Mouse (Mus musculus) embryonic facial prominence, embryonic 12.5 days (tissue): ENCODE data around the gene Wdr89. TPM values are rescaled to one million over a fixed set of nuclear protein-coding genes. Genes with fewer than 3 reads are reported as not detected.
A peak's percentile ranks its signal among the peaks of the same experiment; 100 is the strongest.
"Not testable (repeated sequence)": the region's sequence is repeated elsewhere in the genome, so short reads cannot be mapped to it uniquely, and the experiment has no call there.

Experiments used
- ATAC-seq: fragments of 200-750 bp; cut with Nextera tagmentation; 2 replicates; pipeline ENCODE4 v1.8.0; 2017; ENCODE audit not compliant: insufficient number of reproducible peaks, insufficient read depth, low FRiP score, low TSS enrichment
- H3K27ac ChIP-seq: fragments of 300-500 bp; sonication (generic); 2 replicates; pipeline ENCODE4 v1.5.1; 2016; ENCODE audit warnings: mild to moderate bottlenecking
- H3K27me3 ChIP-seq: fragments of 300-500 bp; sonication (generic); 2 replicates; pipeline ENCODE4 v1.6.1; 2016; ENCODE audit warnings: mild to moderate bottlenecking, moderate library complexity
- H3K36me3 ChIP-seq: fragments of 300-500 bp; sonication (generic); 2 replicates; pipeline ENCODE4 v1.6.1; 2016; ENCODE audit warnings: mild to moderate bottlenecking
- H3K4me1 ChIP-seq: fragments of 300-500 bp; sonication (generic); 2 replicates; pipeline ENCODE4 v1.6.1; 2016
- H3K4me2 ChIP-seq: fragments of 300-500 bp; sonication (generic); replicated peaks from 2 replicates; pipeline ENCODE4 v1.6.1; 2016; ENCODE audit warnings: mild to moderate bottlenecking, moderate library complexity
- H3K4me3 ChIP-seq: fragments of 300-500 bp; sonication (generic); 2 replicates; pipeline ENCODE4 v1.5.1; 2016; ENCODE audit warnings: mild to moderate bottlenecking
- H3K9ac ChIP-seq: fragments of 300-500 bp; sonication (generic); 2 replicates; pipeline ENCODE4 v1.6.1; 2016; ENCODE audit warnings: mild to moderate bottlenecking, moderate library complexity
- H3K9me3 ChIP-seq: fragments of 300-500 bp; sonication (generic); 2 replicates; pipeline ENCODE4 v1.6.1; 2016; ENCODE audit warnings: mild to moderate bottlenecking, moderate library complexity
- WGBS: fragments of 180-500 bp; shearing (Covaris S2); methylation state at CpG from one replicate; pipeline ENCODE4 v1.1.7; 2016; 5-methylcytosine and 5-hydroxymethylcytosine counted together
- polyA plus RNA-seq: library from polyadenylated mRNA; unstranded; fragments of >200 nt; fragmentation: Nextera tagmentation; extraction: Ambion mirVana; gene quantifications from 2 replicates; pipeline ENCODE4 v1.2.1, GENCODE M21; 2016

Wdr89 gene
- polyA plus RNA-seq, 1 experiment from 2014 or later, result 14.6 TPM

GRCm38 (mm10) chr12:75695845-75696244 lies 26.5 kb upstream of the Wdr89 start:
- not testable (repeated sequence) for H3K4me1 ChIP-seq, ATAC-seq, H3K4me3 ChIP-seq, H3K4me2 ChIP-seq, H3K36me3 ChIP-seq, H3K9me3 ChIP-seq, H3K27ac ChIP-seq, H3K9ac ChIP-seq, H3K27me3 ChIP-seq
- WGBS, result 83% methylated on average over 1 of the region's 1 CpGs

DNA sequence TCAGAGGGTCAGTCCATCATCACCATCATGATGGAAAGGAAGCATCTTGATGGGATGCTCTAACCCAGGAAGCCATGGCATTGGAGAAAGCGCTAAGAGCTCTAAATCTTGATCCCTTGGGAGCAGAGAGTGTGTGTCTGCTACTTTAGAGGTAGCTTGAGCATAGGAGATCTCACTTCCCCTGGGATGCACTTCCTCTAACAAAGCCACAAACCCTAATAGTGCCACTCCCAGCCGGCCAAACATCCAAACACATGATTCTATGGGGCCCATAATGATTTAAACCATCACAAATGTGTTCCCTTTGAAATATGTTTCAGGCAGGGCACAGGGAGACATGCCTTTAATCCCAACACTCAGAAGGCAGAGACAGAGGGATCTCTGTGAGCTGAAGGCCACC lies 19.7 kb upstream of the Wdr89 start:
- no peak for ATAC-seq
- H3K4me2 ChIP-seq, result no peak overlapping the region
- no peak overlapping the region for H3K4me3 ChIP-seq
- no peaks in the 10 kb centered on the region for H3K4me1 ChIP-seq
- no peaks in the 10 kb centered on the region for H3K36me3 ChIP-seq
- WGBS, result 81% methylated on average over 2 of the region's 2 CpGs
- no peak overlapping the region for H3K9ac ChIP-seq
- H3K27ac ChIP-seq, result no peak overlapping the region
- H3K9me3 ChIP-seq, result no peaks in the 10 kb centered on the region
- H3K27me3 ChIP-seq, result no peaks in the 10 kb centered on the region

DNA sequence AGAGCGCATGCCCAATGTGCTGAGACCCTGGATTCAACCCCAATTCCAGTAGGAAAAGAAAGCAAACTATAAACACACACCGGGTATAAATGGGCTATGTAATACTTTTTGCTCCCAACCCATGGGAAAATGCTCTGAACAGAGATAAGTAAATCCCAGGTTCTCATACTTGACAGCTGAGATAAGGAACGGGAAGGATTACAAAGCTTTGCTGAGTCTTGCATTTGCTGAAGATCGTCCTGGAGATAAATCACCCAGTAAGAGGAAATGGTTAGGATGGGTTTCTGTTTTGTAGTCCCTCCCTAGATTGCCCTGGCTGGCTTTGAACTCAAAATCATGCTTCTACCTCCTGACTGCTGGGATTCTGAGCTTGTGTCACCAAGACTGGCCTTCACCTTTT lies 18.0 kb upstream of the Wdr89 start:
- Histone ChIP-seq H3K4me1 (no peaks in the 10 kb centered on the region), H3K27ac (no peak overlapping the region), H3K9me3 (no peaks in the 10 kb centered on the region), H3K4me2 (no peak overlapping the region), H3K36me3 (no peaks in the 10 kb centered on the region), H3K27me3 (no peaks in the 10 kb centered on the region), H3K9ac (no peak overlapping the region), H3K4me3 (no peak overlapping the region)
- no peak for ATAC-seq
- 70% methylated on average over 4 of the region's 4 CpGs for WGBS

DNA sequence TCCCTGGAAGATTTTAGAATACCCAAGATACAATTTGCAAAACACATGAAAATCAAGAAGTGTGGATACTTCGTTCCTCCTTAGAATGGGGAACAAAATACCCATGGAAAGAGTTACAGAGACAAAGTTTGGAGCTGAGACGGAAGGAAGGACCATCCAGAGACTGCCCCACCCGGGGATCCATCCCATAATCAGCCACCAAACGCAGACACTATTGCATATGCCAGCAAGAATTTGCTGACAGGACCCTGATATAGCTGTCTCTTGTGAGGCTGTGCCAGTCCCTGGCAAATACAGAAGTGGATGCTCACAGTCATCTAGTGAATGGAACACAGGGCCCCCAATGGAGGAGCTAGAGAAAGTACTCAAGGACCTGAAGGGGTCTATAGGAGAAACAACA lies 14.7 kb upstream of the Wdr89 start:
- not testable (repeated sequence) for H3K27ac ChIP-seq, ATAC-seq, H3K27me3 ChIP-seq, H3K4me3 ChIP-seq, H3K9me3 ChIP-seq, H3K9ac ChIP-seq, H3K36me3 ChIP-seq, H3K4me1 ChIP-seq, H3K4me2 ChIP-seq
- 85% methylated on average over 4 of the region's 4 CpGs for WGBS

DNA sequence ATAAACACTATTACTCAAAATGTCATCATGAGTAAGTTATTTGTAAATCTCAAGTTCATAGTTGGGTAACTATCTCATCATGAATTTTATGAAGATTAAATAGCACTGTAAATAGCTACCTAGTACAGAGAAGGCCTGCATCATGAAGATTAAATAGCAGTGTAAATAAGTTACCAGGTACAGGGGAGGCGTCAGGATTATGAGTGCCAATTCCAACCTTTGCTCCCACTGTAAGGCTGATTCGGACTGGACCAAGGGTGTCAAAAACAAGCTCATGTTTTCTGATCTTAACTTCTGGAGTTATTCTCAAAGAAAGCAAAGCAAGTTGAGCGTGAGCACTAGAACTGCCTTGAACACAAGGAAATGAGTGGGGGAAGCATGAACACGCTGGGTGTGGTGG lies 14.3 kb upstream of the Wdr89 start:
- Histone ChIP-seq H3K27me3 (no peaks in the 10 kb centered on the region), H3K27ac (no peak overlapping the region), H3K4me1 (no peaks in the 10 kb centered on the region), H3K4me3 (no peak overlapping the region), H3K4me2 (no peak overlapping the region), H3K9ac (no peak overlapping the region), H3K9me3 (no peaks in the 10 kb centered on the region), H3K36me3 (no peaks in the 10 kb centered on the region)
- WGBS, result 90% methylated on average over 4 of the region's 4 CpGs
- no peak for ATAC-seq

- ATAC-seq, result no peak
- no peaks in the 10 kb centered on the region for H3K9me3 ChIP-seq
- WGBS, result 49% methylated on average over 2 of the region's 2 CpGs
Measured at GRCm38 (mm10) chr12:75682842-75683241, 13.5 kb upstream of the Wdr89 start.

GRCm38 (mm10) chr12:75681101-75681500 lies 11.8 kb upstream of the Wdr89 start:
- no peaks in the 10 kb centered on the region for H3K36me3 ChIP-seq
- H3K4me2 ChIP-seq, result no peak overlapping the region
- no peaks in the 10 kb centered on the region for H3K4me1 ChIP-seq
- no peak overlapping the region for H3K9ac ChIP-seq
- H3K9me3 ChIP-seq, result no peaks in the 10 kb centered on the region
- WGBS, result 77% methylated on average over 4 of the region's 4 CpGs
- no peaks in the 10 kb centered on the region for H3K27me3 ChIP-seq
- no peak overlapping the region for H3K27ac ChIP-seq
- no peak for ATAC-seq
- no peak overlapping the region for H3K4me3 ChIP-seq

More at GRCm38 (mm10) chr12:75682842-75683241, 13.5 kb upstream of the Wdr89 start:
- Histone ChIP-seq H3K27ac (no peak overlapping the region), H3K4me3 (no peak overlapping the region), H3K27me3 (no peaks in the 10 kb centered on the region), H3K4me2 (no peak overlapping the region), H3K4me1 (no peaks in the 10 kb centered on the region), H3K9ac (no peak overlapping the region), H3K36me3 (no peaks in the 10 kb centered on the region)

DNA sequence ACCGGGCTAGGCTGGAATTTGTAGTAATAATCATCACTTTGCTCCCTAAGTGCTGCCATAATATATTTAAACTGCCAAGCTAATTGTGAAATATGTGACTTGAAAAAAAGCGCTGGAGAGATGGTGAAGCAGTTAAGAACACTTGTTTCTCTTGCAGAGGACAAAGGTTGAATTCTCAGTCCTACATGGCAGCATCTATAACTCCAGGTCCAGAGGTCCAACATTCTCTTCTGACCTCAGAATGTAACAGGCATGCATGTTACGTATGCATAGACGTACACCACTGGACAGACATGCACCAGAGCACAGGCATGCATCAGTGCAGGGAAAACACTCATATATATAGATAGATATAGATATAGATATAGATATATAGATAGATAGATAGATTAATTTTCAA lies 9.1 kb upstream of the Wdr89 start:
- no peaks in the 10 kb centered on the region for H3K9me3 ChIP-seq
- no peak overlapping the region for H3K27ac ChIP-seq
- H3K4me3 ChIP-seq, result no peak overlapping the region
- WGBS, result 92% methylated on average over 4 of the region's 4 CpGs
- H3K27me3 ChIP-seq, result no peaks in the 10 kb centered on the region
- H3K4me2 ChIP-seq, result no peak overlapping the region
- no peak for ATAC-seq
- H3K9ac ChIP-seq, result no peak overlapping the region
- no peaks in the 10 kb centered on the region for H3K4me1 ChIP-seq
- no peaks in the 10 kb centered on the region for H3K36me3 ChIP-seq

DNA sequence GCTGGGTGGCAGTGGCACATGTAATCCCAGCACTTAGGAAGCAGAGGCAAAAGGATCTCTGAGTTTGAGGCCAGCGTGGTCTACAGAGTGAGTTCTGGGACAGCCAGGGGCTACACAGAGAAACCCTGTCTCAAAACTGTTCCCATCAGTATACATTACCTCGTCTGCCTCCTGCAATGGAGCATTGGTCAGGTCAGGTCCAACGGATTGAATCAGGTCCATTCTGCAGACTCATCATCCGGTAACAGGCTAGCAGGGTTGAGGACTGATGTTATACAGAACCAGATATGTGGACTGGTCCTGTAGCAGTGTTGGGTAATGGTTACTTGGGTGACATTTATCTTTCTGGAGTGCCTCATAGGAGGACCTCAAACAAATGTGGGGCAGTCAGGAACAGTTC lies 3.3 kb upstream of the Wdr89 start:
- Histone ChIP-seq H3K27me3 (no peaks in the 10 kb centered on the region), H3K4me1 (peaks cover 10% of the 10 kb centered on the region; the same call in 1 of the 2 replicates), H3K4me2 (no peak overlapping the region), H3K9me3 (no peaks in the 10 kb centered on the region), H3K4me3 (no peak overlapping the region), H3K27ac (no peak overlapping the region), H3K9ac (no peak overlapping the region), H3K36me3 (no peaks in the 10 kb centered on the region)
- 93% methylated on average over 4 of the region's 4 CpGs for WGBS
- ATAC-seq, result no peak

DNA sequence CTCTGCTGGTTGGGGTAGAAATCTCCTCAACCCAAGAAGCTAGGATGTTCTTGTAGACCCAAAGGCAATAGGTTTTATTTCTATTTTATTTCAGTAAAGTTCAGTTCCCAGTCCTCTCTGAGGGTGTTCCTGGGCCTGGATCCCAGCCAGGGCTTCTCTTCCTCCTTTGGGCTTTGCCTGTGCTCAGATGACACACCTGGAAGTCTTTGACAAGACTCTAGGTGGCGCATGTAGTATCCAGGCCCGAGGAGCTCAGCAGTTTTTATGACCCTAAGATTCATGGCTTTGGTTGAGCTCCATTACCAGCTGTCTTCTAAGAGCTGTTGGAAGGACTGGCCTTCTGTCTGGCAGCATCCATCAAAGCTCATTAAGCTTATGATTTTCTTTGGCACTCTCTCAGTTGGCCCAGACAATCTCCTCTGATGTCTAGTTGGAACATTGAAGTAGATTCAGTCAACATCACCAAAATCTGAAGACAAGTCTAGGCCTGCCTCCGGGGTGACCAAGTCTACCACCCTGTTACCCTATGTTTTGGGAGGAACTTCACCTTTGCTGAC lies 2.5 kb upstream of the Wdr89 start:
- H3K27me3 ChIP-seq, result no peaks in the 10 kb centered on the region
- peaks cover 10% of the 10 kb centered on the region; the same call in 1 of the 2 replicates for H3K4me1 ChIP-seq
- no peak overlapping the region for H3K4me3 ChIP-seq
- no peak overlapping the region for H3K9ac ChIP-seq
- H3K4me2 ChIP-seq, result no peak overlapping the region
- H3K27ac ChIP-seq, result no peak overlapping the region
- 86% methylated on average over 3 of the region's 3 CpGs for WGBS
- ATAC-seq, result no peak
- no peaks in the 10 kb centered on the region for H3K36me3 ChIP-seq
- H3K9me3 ChIP-seq, result no peaks in the 10 kb centered on the region

DNA sequence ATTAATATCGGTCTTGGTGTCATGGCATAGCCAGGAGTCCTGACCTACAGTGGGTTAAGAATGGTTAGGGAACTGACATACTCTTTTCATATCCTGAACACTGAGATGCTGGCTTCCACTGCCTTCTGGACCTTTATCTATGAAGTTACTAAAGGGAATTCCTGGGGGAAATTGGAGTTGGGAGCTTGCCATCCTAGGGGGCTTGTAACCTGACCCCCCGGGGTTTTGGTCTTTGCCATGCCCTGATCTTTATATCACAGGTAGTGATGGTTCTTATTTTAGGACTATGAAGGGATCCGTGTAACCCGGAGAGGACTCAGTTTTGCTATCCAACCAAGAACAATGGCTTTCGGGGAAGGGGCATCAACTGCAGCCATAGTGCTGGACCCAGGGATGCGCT lies 1.3 kb upstream of the Wdr89 start:
- Histone ChIP-seq H3K4me2 (peak overlapping the region; percentile 70), H3K9ac (no peak overlapping the region), H3K36me3 (no peaks in the 10 kb centered on the region), H3K9me3 (no peaks in the 10 kb centered on the region), H3K4me1 (peaks cover 10% of the 10 kb centered on the region; the same call in 1 of the 2 replicates), H3K27ac (no peak overlapping the region), H3K4me3 (peak overlapping the region; percentile 47), H3K27me3 (no peaks in the 10 kb centered on the region)
- WGBS, result 91% methylated on average over 6 of the region's 6 CpGs
- no peak for ATAC-seq

GRCm38 (mm10) chr12:75668916-75669257 lies 450 bp downstream of the Wdr89 start:
- WGBS, result 3% methylated on average over 9 of the region's 9 CpGs
- Histone ChIP-seq H3K4me1 (peaks cover 10% of the 10 kb centered on the region; the same call in 1 of the 2 replicates), H3K9me3 (no peaks in the 10 kb centered on the region), H3K27ac (peak overlapping the region; percentile 70; the same call in 1 of the 2 replicates), H3K4me2 (peak overlapping the region; percentile 83), H3K9ac (peak overlapping the region; percentile 64), H3K27me3 (no peaks in the 10 kb centered on the region), H3K4me3 (peak overlapping the region; percentile 55), H3K36me3 (no peaks in the 10 kb centered on the region)
- ATAC-seq, result no peak; the same call in 1 of the 2 replicates

- no peaks in the 10 kb centered on the region for H3K36me3 ChIP-seq
- H3K4me1 ChIP-seq, result peaks cover 10% of the 10 kb centered on the region; the same call in 1 of the 2 replicates
- 0 out of 2 replicates have a peak overlapping the region, but pooled peaks have one; percentile 55 for H3K4me3 ChIP-seq
- no peak overlapping the region for H3K27ac ChIP-seq
- no peak overlapping the region for H3K9ac ChIP-seq
- H3K9me3 ChIP-seq, result no peaks in the 10 kb centered on the region
- no peaks in the 10 kb centered on the region for H3K27me3 ChIP-seq
- 89% methylated on average over 2 of the region's 2 CpGs for whole genome bisulfite sequencing
- peak overlapping the region; percentile 83; the same call in 1 of the 2 replicates for H3K4me2 ChIP-seq
- ATAC-seq, result no peak
Measured at GRCm38 (mm10) chr12:75668221-75668620, 1.1 kb downstream of the Wdr89 start.
